Mouse (Mus musculus) left cerebral cortex, postnatal 14 days (tissue): ENCODE data around the gene Ppp1r14d. TPM values are rescaled to one million over a fixed set of nuclear protein-coding genes. Genes with fewer than 3 reads are reported as not detected.

Experiments used
- DNase-seq, 2 experiments: peaks; one replicate each; pipeline ENCODE4 v3.0.0; 2021 to 2022; ENCODE audit warnings: low spot score in 2 of 2, mixed read lengths in 1 of 2
- intact Hi-C: fragments of 180-260 bp; cut with DNase I; formaldehyde crosslinking; loops from one replicate; pipeline ENCODE4 v1.15.1; 2025
- total RNA-seq, 2 experiments: library from RNA; stranded (reverse); gene quantifications; 2 replicates each; pipeline ENCODE4 v1.2.3; 2021

Gene Ppp1r14d
- total RNA-seq, 2 experiments from 2014 or later = not detected

GRCm38 (mm10) chr2:119176761-119177160 is 52.9 kb downstream of the Ppp1r14d start:
- intact Hi-C loops = no loop called here

GRCm38 (mm10) chr2:119175614-119176013 is 54.1 kb downstream of the Ppp1r14d start:
- intact Hi-C loops = no loop called here
- no peak for DNase-seq

More at GRCm38 (mm10) chr2:119176761-119177160, 52.9 kb downstream of the Ppp1r14d start:
- DNase-seq = no peak

GRCm38 (mm10) chr2:119174866-119175265 is 54.8 kb downstream of the Ppp1r14d start:
- no peak for DNase-seq
- intact Hi-C loops = no loop called here

GRCm38 (mm10) chr2:119173991-119174651 is 55.6 kb downstream of the Ppp1r14d start, which contains the start of gene Gm14137:
Gene Gm14137, plus strand, starts transcription at chr2:119174509.
- intact Hi-C loops = no loop called here
- no peak for DNase-seq

GRCm38 (mm10) chr2:119172862-119173576 is 56.7 kb downstream of the Ppp1r14d start:
- DNase-seq = peak in 1 of 2 experiments; percentile 33
- intact Hi-C loops = no loop called here

GRCm38 (mm10) chr2:119172446-119172845 is 57.3 kb downstream of the Ppp1r14d start:
- intact Hi-C loops = no loop called here

GRCm38 (mm10) chr2:119171574-119171973 is 58.1 kb downstream of the Ppp1r14d start:
- intact Hi-C loops = no loop called here
- no peak for DNase-seq

More at GRCm38 (mm10) chr2:119172446-119172845, 57.3 kb downstream of the Ppp1r14d start:
- DNase-seq = no peak

GRCm38 (mm10) chr2:119170282-119170681 is 59.4 kb downstream of the Ppp1r14d start:
- intact Hi-C loops = no loop called here
- no peak for DNase-seq

Other genes with a start within 250 kb of the Ppp1r14d start
- gene Ccdc32, start 200.5 kb downstream of the Ppp1r14d start, total RNA-seq = 10 to 100 TPM; 60.2 TPM
- 1 to 10 TPM; 5.5 to 6.6 TPM for gene Rpusd2, start 195.1 kb downstream of the Ppp1r14d start, total RNA-seq
- under 1 TPM; 0.29 to 0.63 TPM for gene Knl1, start 182.8 kb downstream of the Ppp1r14d start, total RNA-seq
- gene Rad51, start 117.1 kb downstream of the Ppp1r14d start, total RNA-seq = 1 to 10 TPM; 1.5 to 3.3 TPM
- 10 to 100 TPM; 49.0 to 49.3 TPM for gene Rmdn3, start 72.9 kb downstream of the Ppp1r14d start, total RNA-seq
- gene Gchfr, start 62.1 kb downstream of the Ppp1r14d start, total RNA-seq = not detected
- not detected for gene Gm14137, start 55.4 kb downstream of the Ppp1r14d start, total RNA-seq
- gene Zfyve19, start 21.3 kb downstream of the Ppp1r14d start, total RNA-seq = 10 to 100 TPM; 28.8 to 36.8 TPM
- 10 to 100 TPM; 17.4 to 18.2 TPM for gene Dnajc17, start 21.1 kb downstream of the Ppp1r14d start, total RNA-seq
- under 1 TPM; 0.59 to 0.61 TPM for gene Spint1, start 7.5 kb upstream of the Ppp1r14d start, total RNA-seq
- 1 to 10 TPM; 9.5 to 9.9 TPM for gene Rhov, start 41.4 kb upstream of the Ppp1r14d start, total RNA-seq
- 10 to 100 TPM; 40.2 to 40.5 TPM for gene Vps18, start 58.8 kb upstream of the Ppp1r14d start, total RNA-seq
- gene Dll4, start 95.9 kb upstream of the Ppp1r14d start, total RNA-seq = 1 to 10 TPM; 4.0 to 5.0 TPM
- gene Chac1, start 121.3 kb upstream of the Ppp1r14d start, total RNA-seq = 1 to 10 TPM; 8.9 to 9.0 TPM
- gene Ino80, start 247.8 kb upstream of the Ppp1r14d start, total RNA-seq = 10 to 100 TPM; 17.9 to 19.5 TPM